Mouse (Mus musculus) lung, postnatal 0 days (tissue): ENCODE measurements around the gene Nr3c2. TPM values are rescaled to one million over a fixed set of nuclear protein-coding genes. Genes with fewer than 3 reads are reported as not detected.
A peak's percentile ranks its signal among the peaks of the same experiment; 100 is the strongest.

ENCODE experiments used
- ATAC-seq: fragments of 200-750 bp; cut with Nextera tagmentation; 2 replicates; pipeline ENCODE4 v1.8.0; 2017; ENCODE audit warnings: moderate library complexity
- DNase-seq: peaks from one replicate; pipeline ENCODE4 v3.0.0-alpha.2; 2016; ENCODE audit warnings: low spot score
- H3K27ac ChIP-seq: fragments of 300-500 bp; sonication (generic); 2 replicates; pipeline ENCODE4 v1.5.1; 2014; ENCODE audit warnings: antibody characterized with exemption, mild to moderate bottlenecking, low read length, mixed read lengths
- H3K27me3 ChIP-seq: fragments of 300-500 bp; sonication (generic); replicated peaks from 2 replicates; pipeline ENCODE4 v1.6.1; 2014; ENCODE audit warnings: low read length, mixed read lengths; ENCODE audit not compliant: insufficient read depth
- H3K36me3 ChIP-seq: fragments of 300-500 bp; sonication (generic); 2 replicates; pipeline ENCODE4 v1.6.1; 2014; ENCODE audit warnings: low read length, mixed read lengths; ENCODE audit not compliant: insufficient read depth
- H3K4me1 ChIP-seq: fragments of 300-500 bp; sonication (generic); 2 replicates; pipeline ENCODE4 v1.6.1; 2014; ENCODE audit warnings: antibody characterized with exemption, low read depth, low read length, mixed read lengths; ENCODE audit not compliant: insufficient read depth
- H3K4me2 ChIP-seq: fragments of 300-500 bp; sonication (generic); replicated peaks from 2 replicates; pipeline ENCODE4 v1.6.1; 2014; ENCODE audit warnings: low read depth, mild to moderate bottlenecking, low read length, moderate library complexity, mixed read lengths
- H3K4me3 ChIP-seq: fragments of 300-500 bp; sonication (generic); 2 replicates; pipeline ENCODE4 v1.5.1; 2014; ENCODE audit warnings: low read depth, low read length
- H3K9ac ChIP-seq: fragments of 300-500 bp; sonication (generic); replicated peaks from 2 replicates; pipeline ENCODE4 v1.6.1; 2014; ENCODE audit warnings: low read depth, mild to moderate bottlenecking
- H3K9me3 ChIP-seq: fragments of 300-500 bp; sonication (generic); 2 replicates; pipeline ENCODE4 v1.6.1; 2016; ENCODE audit warnings: low read length, mixed read lengths
- CTCF ChIP-seq: IDR thresholded peaks from 2 replicates; pipeline ENCODE4 v1.5.1; 2016; ENCODE audit warnings: antibody characterized with exemption, mild to moderate bottlenecking
- EP300 ChIP-seq: IDR thresholded peaks from 2 replicates; pipeline ENCODE4 v1.6.1; 2016; ENCODE audit warnings: antibody characterized with exemption, mild to moderate bottlenecking, control low read depth
- WGBS: fragments of 180-500 bp; shearing (Covaris S2); extraction: QIAGEN DNeasy Blood & Tissue Kit; methylation state at CpG from one replicate; pipeline ENCODE4 v1.1.7; 2014; 5-methylcytosine and 5-hydroxymethylcytosine counted together
- polyA plus RNA-seq: library from polyadenylated mRNA; unstranded; fragments of >200 nt; fragmentation: Nextera tagmentation; extraction: Ambion mirVana; gene quantifications from 2 replicates; pipeline ENCODE4 v1.2.1, GENCODE M21; 2015

Nr3c2 gene
- polyA plus RNA-seq, 1 experiment from 2014 or later = 1.6 TPM

- WGBS = 85% methylated on average over 3 of the region's 3 CpGs
- Histone ChIP-seq H3K4me1 (no peaks in the 10 kb centered on the region), H3K9me3 (no peaks in the 10 kb centered on the region), H3K27ac (no peak overlapping the region), H3K27me3 (no peaks in the 10 kb centered on the region), H3K4me2 (no peak overlapping the region), H3K9ac (no peak overlapping the region), H3K36me3 (no peaks in the 10 kb centered on the region), H3K4me3 (no peak overlapping the region)
- TF ChIP-seq EP300 (no peak), CTCF (no peak)
- no peak for DNase-seq
- no peak for ATAC-seq
Measured at GRCm38 (mm10) chr8:76965046-76965445, 65.8 kb downstream of the Nr3c2 start.

- no peak for DNase-seq
- 57% methylated on average over 4 of the region's 4 CpGs for whole genome bisulfite sequencing
- H3K36me3 ChIP-seq = no peaks in the 10 kb centered on the region
- H3K4me1 ChIP-seq = no peaks in the 10 kb centered on the region; the same call in 1 of the 2 replicates
- no peak overlapping the region for H3K9ac ChIP-seq
- H3K27me3 ChIP-seq = no peaks in the 10 kb centered on the region
- peak; percentile 48 for ATAC-seq
- no peaks in the 10 kb centered on the region for H3K9me3 ChIP-seq
- H3K27ac ChIP-seq = no peak overlapping the region
- H3K4me2 ChIP-seq = no peak overlapping the region
- H3K4me3 ChIP-seq = no peak overlapping the region
- TF ChIP-seq EP300 = no peak
- no peak for TF ChIP-seq CTCF
Measured at GRCm38 (mm10) chr8:76971187-76971586, 71.9 kb downstream of the Nr3c2 start.

- Histone ChIP-seq H3K36me3 (no peaks in the 10 kb centered on the region), H3K27me3 (no peaks in the 10 kb centered on the region), H3K4me2 (no peak overlapping the region), H3K9ac (no peak overlapping the region), H3K9me3 (no peaks in the 10 kb centered on the region), H3K4me3 (no peak overlapping the region), H3K4me1 (no peaks in the 10 kb centered on the region; the same call in 1 of the 2 replicates), H3K27ac (no peak overlapping the region)
- ATAC-seq (no peak), DNase-seq (peak; percentile 9)
- WGBS = 71% methylated on average over 9 of the region's 9 CpGs
- TF ChIP-seq EP300 = no peak
- TF ChIP-seq CTCF = no peak
Measured at GRCm38 (mm10) chr8:76971761-76972404, 72.6 kb downstream of the Nr3c2 start.

- 32% methylated on average over 8 of the region's 8 CpGs for WGBS
- peak; percentile 71 for DNase-seq
Measured at GRCm38 (mm10) chr8:76972947-76973552, 73.8 kb downstream of the Nr3c2 start.

GRCm38 (mm10) chr8:76977907-76978306 lies 78.7 kb downstream of the Nr3c2 start:
- TF ChIP-seq EP300 = no peak
- TF ChIP-seq CTCF = no peak
- no peak overlapping the region for H3K4me3 ChIP-seq
- no peak overlapping the region for H3K4me2 ChIP-seq
- H3K27me3 ChIP-seq = no peaks in the 10 kb centered on the region
- 88% methylated on average over 4 of the region's 4 CpGs for WGBS
- ATAC-seq (no peak), DNase-seq (no peak)
- H3K9ac ChIP-seq = no peak overlapping the region
- no peaks in the 10 kb centered on the region; the same call in 1 of the 2 replicates for H3K4me1 ChIP-seq
- no peak overlapping the region for H3K27ac ChIP-seq
- H3K36me3 ChIP-seq = no peaks in the 10 kb centered on the region
- H3K9me3 ChIP-seq = no peaks in the 10 kb centered on the region

More at GRCm38 (mm10) chr8:76972947-76973552, 73.8 kb downstream of the Nr3c2 start:
- Histone ChIP-seq H3K9me3 (no peaks in the 10 kb centered on the region), H3K4me1 (no peaks in the 10 kb centered on the region; the same call in 1 of the 2 replicates), H3K4me2 (no peak overlapping the region), H3K27ac (no peak overlapping the region), H3K4me3 (no peak overlapping the region), H3K9ac (no peak overlapping the region), H3K27me3 (no peaks in the 10 kb centered on the region), H3K36me3 (no peaks in the 10 kb centered on the region)
- 0 out of 2 replicates have a peak, but pooled peaks have one; percentile 35 for ATAC-seq
- no peak for TF ChIP-seq EP300
- no peak for TF ChIP-seq CTCF

- no peak overlapping the region for H3K27ac ChIP-seq
- H3K4me1 ChIP-seq = no peaks in the 10 kb centered on the region
- H3K27me3 ChIP-seq = no peaks in the 10 kb centered on the region
- ATAC-seq = no peak
- H3K9me3 ChIP-seq = no peaks in the 10 kb centered on the region
- H3K9ac ChIP-seq = no peak overlapping the region
- TF ChIP-seq EP300 (no peak), CTCF (no peak)
- H3K36me3 ChIP-seq = no peaks in the 10 kb centered on the region
- H3K4me2 ChIP-seq = no peak overlapping the region
- H3K4me3 ChIP-seq = no peak overlapping the region
- DNase-seq = no peak
Measured at GRCm38 (mm10) chr8:76984082-76984481, 84.8 kb downstream of the Nr3c2 start.
